Mouse (Mus musculus) cortical plate, adult 2 months (tissue): Measurements from ENCODE around the gene Rtp3.

Source experiments
- CTCF ChIP-seq: fragments of 200-500 bp; IDR thresholded peaks from 2 replicates; pipeline ENCODE4 v1.5.1; 2011; ENCODE audit warnings: mild to moderate bottlenecking, control low read depth, low read length; ENCODE audit not compliant: insufficient read depth; ENCODE audit errors: extremely low read depth
- POLR2A ChIP-seq: fragments of 200-500 bp; IDR thresholded peaks from 2 replicates; pipeline ENCODE4 v1.6.1; 2011; ENCODE audit warnings: mild to moderate bottlenecking, low read length, control low read depth; ENCODE audit not compliant: insufficient read depth; ENCODE audit errors: extremely low read depth

DNA sequence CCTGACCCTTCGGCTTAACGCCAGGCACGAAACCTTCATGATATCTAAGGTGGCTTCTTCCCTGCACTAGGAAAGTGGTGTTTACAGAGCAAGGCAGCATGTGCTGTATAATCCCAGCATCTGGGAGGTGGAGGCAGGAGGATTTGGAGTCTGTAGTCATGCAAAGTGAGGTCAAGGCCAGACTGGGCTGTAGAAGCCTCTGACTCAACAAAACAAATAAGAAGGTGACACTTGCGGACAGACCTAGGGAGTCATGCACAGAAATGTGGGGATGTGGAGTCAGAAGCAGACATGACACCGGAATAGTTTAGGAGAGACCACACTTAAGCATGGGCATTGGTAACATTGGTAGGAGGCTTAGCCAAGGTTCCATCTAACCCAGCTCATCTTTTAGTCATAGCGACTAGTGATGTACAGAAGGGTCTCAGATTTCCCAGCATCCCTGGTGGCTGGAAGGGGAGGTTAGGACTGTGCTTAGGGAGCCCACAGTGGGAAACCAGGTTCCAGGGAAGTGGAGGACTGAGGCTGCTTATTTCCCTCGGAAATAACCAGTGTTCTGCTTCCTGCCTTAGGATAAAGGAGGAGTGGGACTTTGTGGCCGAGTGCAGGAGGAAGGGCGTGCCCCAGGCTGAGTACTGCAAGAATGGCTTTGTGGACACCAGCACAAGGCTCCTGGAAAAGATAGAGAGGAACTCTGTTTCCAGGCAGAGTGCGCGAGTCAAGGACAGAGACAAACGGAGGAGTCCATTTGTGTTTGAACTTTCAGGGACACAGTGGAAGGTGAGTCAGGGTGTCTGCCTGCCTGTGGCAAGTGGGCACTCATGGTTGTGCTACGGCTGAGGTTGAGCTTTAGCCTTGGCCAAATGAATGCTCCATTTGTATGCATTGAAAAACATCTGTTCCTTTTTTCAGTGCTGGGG is 29.9 kb downstream of the Rtp3 start:
- TF ChIP-seq CTCF (no peak), POLR2A (no peak)
